Mouse (Mus musculus) MEL (cell line): ENCODE measurements at regions not wholly inside any gene's neighbourhood (a gene's known extent, or its start where the extent isn't known, plus 50 kb on each side); places are given as distances from the start of the nearest gene placed in this dataset.

ENCODE experiments used
- DNase-seq: peaks from one replicate; pipeline ENCODE4 v3.0.0; 2011; ENCODE audit warnings: low read depth, low spot score
- H3K27ac ChIP-seq: 2 replicates; pipeline ENCODE4 v1.5.1; 2012; ENCODE audit warnings: low read depth, mild to moderate bottlenecking, control low read depth, low read length, moderate library complexity; ENCODE audit not compliant: control insufficient read depth
- H3K27me3 ChIP-seq, 2 experiments: fragments of 150-350 bp in 1 of 2; sonication (generic) in 1 of 2; 2 replicates each; pipeline ENCODE4 v1.6.1; 2012; ENCODE audit warnings: low read length in 2 of 2, mild to moderate bottlenecking in 2 of 2, improper control_type of control experiment in 1 of 2, moderate library complexity in 1 of 2; ENCODE audit not compliant: insufficient read depth in 2 of 2, control insufficient read depth in 1 of 2
- H3K36me3 ChIP-seq, 2 experiments: 2 replicates each; pipeline ENCODE4 v1.6.1; 2012 to 2014; ENCODE audit warnings: low read length in 2 of 2, improper control_type of control experiment in 1 of 2, inconsistent platforms in 1 of 2, mild to moderate bottlenecking in 1 of 2; ENCODE audit not compliant: insufficient read depth in 2 of 2, control insufficient read depth in 1 of 2
- H3K4me1 ChIP-seq, 2 experiments: fragments of 150-350 bp in 1 of 2; sonication (generic) in 1 of 2; 2 replicates each; pipeline ENCODE4 v1.6.1; 2012; ENCODE audit warnings: low read length in 2 of 2, improper control_type of control experiment in 1 of 2, mild to moderate bottlenecking in 1 of 2; ENCODE audit not compliant: insufficient read depth in 2 of 2, control insufficient read depth in 1 of 2
- H3K4me3 ChIP-seq, 2 experiments: fragments of 150-350 bp in 1 of 2; sonication (generic) in 1 of 2; 2 replicates each; pipeline ENCODE4 v1.5.1; 2012; ENCODE audit warnings: low read depth in 2 of 2, low read length in 2 of 2, mild to moderate bottlenecking in 2 of 2, moderate library complexity in 2 of 2, control low read depth in 1 of 2, improper control_type of control experiment in 1 of 2; ENCODE audit not compliant: control insufficient read depth in 1 of 2, insufficient read depth in 1 of 2
- H3K79me2 ChIP-seq: 2 replicates; pipeline ENCODE4 v1.6.1; 2012; ENCODE audit warnings: mild to moderate bottlenecking, low read length, moderate library complexity; ENCODE audit not compliant: control insufficient read depth, poor library complexity, insufficient read depth
- H3K9ac ChIP-seq: 2 replicates; pipeline ENCODE4 v1.6.1; 2012; ENCODE audit warnings: low read depth, mild to moderate bottlenecking, control low read depth, low read length, moderate library complexity; ENCODE audit not compliant: control insufficient read depth, poor library complexity, severe bottlenecking
- H3K9me3 ChIP-seq: fragments of 150-350 bp; sonication (generic); replicated peaks from 2 replicates; pipeline ENCODE4 v1.6.1; 2012; ENCODE audit warnings: mild to moderate bottlenecking, low read length, improper control_type of control experiment, moderate library complexity; ENCODE audit not compliant: insufficient read depth
- CHD2 ChIP-seq: IDR thresholded peaks from 2 replicates; pipeline ENCODE4 v1.6.1; 2011; ENCODE audit warnings: low read length, improper control_type of control experiment
- CTCF ChIP-seq, 3 experiments: IDR thresholded peaks in 2 of 3; conservative IDR thresholded peaks in 1 of 3; 2 replicates each; pipeline ENCODE4 v1.5.1; 2011 to 2012; ENCODE audit warnings: low read length in 3 of 3, low read depth in 2 of 3, mild to moderate bottlenecking in 2 of 3, improper control_type of control experiment in 1 of 3, inconsistent platforms in 1 of 3, mixed read lengths in 1 of 3, moderate library complexity in 1 of 3; ENCODE audit not compliant: control insufficient read depth in 1 of 3, insufficient read depth in 1 of 3, poor library complexity in 1 of 3, severe bottlenecking in 1 of 3
- E2F4 ChIP-seq: IDR thresholded peaks from 2 replicates; pipeline ENCODE4 v1.6.1; 2011; ENCODE audit warnings: low read depth, low read length, improper control_type of control experiment, borderline replicate concordance
- GABPA ChIP-seq: IDR thresholded peaks from 2 replicates; pipeline ENCODE4 v1.6.1; 2012; ENCODE audit warnings: low read depth, mild to moderate bottlenecking, inconsistent platforms, low read length, improper control_type of control experiment, moderate library complexity
- MAFK ChIP-seq: IDR thresholded peaks from 2 replicates; pipeline ENCODE4 v1.6.1; 2011; ENCODE audit warnings: low read depth, mild to moderate bottlenecking, low read length, improper control_type of control experiment, borderline replicate concordance
- MAZ ChIP-seq: IDR thresholded peaks from 2 replicates; pipeline ENCODE4 v1.6.1; 2012; ENCODE audit warnings: low read depth, mild to moderate bottlenecking, inconsistent platforms, low read length, improper control_type of control experiment
- NELFE ChIP-seq: IDR thresholded peaks from 2 replicates; pipeline ENCODE4 v1.6.1; 2011; ENCODE audit warnings: low read depth, low read length, improper control_type of control experiment
- NRF1 ChIP-seq: IDR thresholded peaks from 2 replicates; pipeline ENCODE4 v1.6.1; 2014; ENCODE audit warnings: low read depth, mild to moderate bottlenecking, inconsistent platforms, low read length, improper control_type of control experiment, moderate library complexity; ENCODE audit not compliant: poor library complexity, insufficient read depth, severe bottlenecking
- POLR2AphosphoS2 ChIP-seq: IDR thresholded peaks from 2 replicates; pipeline ENCODE4 v1.6.1; 2011; ENCODE audit warnings: low read length, improper control_type of control experiment
- POLR2AphosphoS5 ChIP-seq: IDR thresholded peaks from 2 replicates; pipeline ENCODE4 v1.6.1; 2012; ENCODE audit warnings: low read depth, borderline replicate concordance, mild to moderate bottlenecking, inconsistent platforms, low read length, moderate library complexity, mixed read lengths
- RAD21 ChIP-seq: IDR thresholded peaks from 2 replicates; pipeline ENCODE4 v1.6.1; 2011; ENCODE audit warnings: mild to moderate bottlenecking, low read depth, low read length, improper control_type of control experiment
- RCOR1 ChIP-seq: IDR thresholded peaks from 2 replicates; pipeline ENCODE4 v1.6.1; 2012; ENCODE audit warnings: low read depth, mild to moderate bottlenecking, inconsistent platforms, low read length, improper control_type of control experiment
- SIN3A ChIP-seq: IDR thresholded peaks from 2 replicates; pipeline ENCODE4 v1.6.1; 2012; ENCODE audit warnings: low read length, improper control_type of control experiment, inconsistent platforms
- SMC3 ChIP-seq: IDR thresholded peaks from 2 replicates; pipeline ENCODE4 v1.6.1; 2011; ENCODE audit warnings: low read depth, low read length, improper control_type of control experiment
- TAL1 ChIP-seq: IDR thresholded peaks from 2 replicates; pipeline ENCODE4 v1.6.1; 2012; ENCODE audit warnings: mild to moderate bottlenecking, inconsistent platforms, low read length, moderate library complexity, mixed read lengths
- TBP ChIP-seq: IDR thresholded peaks from 2 replicates; pipeline ENCODE4 v1.8.0; 2011; ENCODE audit warnings: low read depth, low read length, improper control_type of control experiment
- TCF12 ChIP-seq: IDR thresholded peaks from 2 replicates; pipeline ENCODE4 v1.6.1; 2014; ENCODE audit warnings: low read depth, mild to moderate bottlenecking, inconsistent platforms, low read length, improper control_type of control experiment, moderate library complexity
- USF1 ChIP-seq: IDR thresholded peaks from 2 replicates; pipeline ENCODE4 v1.6.1; 2014; ENCODE audit warnings: low read depth, mild to moderate bottlenecking, inconsistent platforms, low read length, improper control_type of control experiment, moderate library complexity
- ZNF384 ChIP-seq: IDR thresholded peaks from 2 replicates; pipeline ENCODE4 v1.6.1; 2012; ENCODE audit warnings: low read depth, mild to moderate bottlenecking, inconsistent platforms, low read length, improper control_type of control experiment

- H3K27me3 ChIP-seq: no peaks in the 10 kb centered on the region; a peak in 1 of 4 replicates
- H3K9me3 ChIP-seq: no peaks in the 10 kb centered on the region
- no peak overlapping the region for H3K27ac ChIP-seq
- H3K79me2 ChIP-seq: no peaks in the 10 kb centered on the region
- no peak overlapping the region for H3K4me3 ChIP-seq
- no peaks in the 10 kb centered on the region for H3K4me1 ChIP-seq
- no peak for DNase-seq
- no peaks in the 10 kb centered on the region for H3K36me3 ChIP-seq
- TF ChIP-seq SMC3 (0 out of 2 replicates have a peak, but pooled peaks have one; percentile 12), RAD21 (peak; percentile 4; the same call in 1 of the 2 replicates), MAZ (no peak)
- no peak overlapping the region for H3K9ac ChIP-seq
Observed at GRCm38 (mm10) chr2:17187822-17188221, 543.4 kb downstream of the Nebl start.

GRCm38 (mm10) chr2:17183696-17184095 is 547.6 kb downstream of the Nebl start:
- Histone ChIP-seq H3K27me3 (no peaks in the 10 kb centered on the region; a peak in 1 of 4 replicates), H3K4me3 (no peak overlapping the region)
- no peak for DNase-seq
- TF ChIP-seq TCF12 (no peak), RCOR1 (no peak), POLR2AphosphoS2 (no peak), USF1 (no peak), TAL1 (no peak), E2F4 (no peak), POLR2AphosphoS5 (no peak), CHD2 (no peak), MAFK (no peak), ZNF384 (no peak), NELFE (no peak), SIN3A (no peak), TBP (no peak), MAZ (no peak), GABPA (no peak)
- TF ChIP-seq, all 39 proteins: peak for 0
- Histone ChIP-seq H3K79me2 (no peaks in the 10 kb centered on the region), H3K4me1 (no peaks in the 10 kb centered on the region), H3K9ac (no peak overlapping the region), H3K9me3 (no peaks in the 10 kb centered on the region), H3K36me3 (no peaks in the 10 kb centered on the region), H3K27ac (no peak overlapping the region)

- Histone ChIP-seq H3K27ac (no peak overlapping the region), H3K27me3 (no peaks in the 10 kb centered on the region; a peak in 1 of 4 replicates), H3K9ac (no peak overlapping the region), H3K36me3 (no peaks in the 10 kb centered on the region), H3K4me1 (no peaks in the 10 kb centered on the region), H3K9me3 (no peaks in the 10 kb centered on the region), H3K4me3 (no peak overlapping the region), H3K79me2 (no peaks in the 10 kb centered on the region)
- no peak for TF ChIP-seq NRF1
- no peak for TF ChIP-seq TBP
- TF ChIP-seq CTCF (IDR thresholded peaks at IDR 0.05 in 2 of 3, conservative IDR thresholded peaks at IDR 0.05 in 1 of 3; ENCODE audit: control insufficient read depth in 1 of 3, insufficient read depth in 1 of 3, low read depth in 2 of 3, low read length in 3 of 3, poor library complexity in 1 of 3, severe bottlenecking in 1 of 3): peak in 1 of 3 experiments; percentile 2; a peak in 1 of 6 replicates
- 0 out of 2 replicates have a peak, but pooled peaks have one; percentile 11 for TF ChIP-seq SMC3
- no peak for DNase-seq
Observed at GRCm38 (mm10) chr2:17181597-17181996, 549.7 kb downstream of the Nebl start.
